Mouse (Mus musculus): ENCODE data around the gene Stk26. TPM values are rescaled to one million over a fixed set of nuclear protein-coding genes. Genes with fewer than 3 reads are reported as not detected.

Gene Stk26
- 10 to 100 TPM; 10.8 to 13.9 TPM for total RNA-seq (2023)

GRCm38 (mm10) chrX:50840847-50841560, at the start of gene Stk26:
Stk26 (plus strand) TSS chrX:50841047.

GRCm38 (mm10) chrX:50942610-50943009, 101.8 kb downstream of the Stk26 start, which contains the start of gene Frmd7:
Frmd7 (minus strand) TSS chrX:50942710.

Other genes with a start within 250 kb of the Stk26 start
- not detected for gene Frmd7, start 101.7 kb downstream of the Stk26 start, total RNA-seq (2023)
- 10 to 100 TPM; 38.7 to 42.3 TPM for gene Rap2c, start 177.0 kb downstream of the Stk26 start, total RNA-seq (2023)

Data from monocyte, adult 59 days (primary cell).